Mouse (Mus musculus) liver, embryonic 11.5 days (tissue): ENCODE measurements around the gene Syt1. TPM values are rescaled to one million over a fixed set of nuclear protein-coding genes. Genes with fewer than 3 reads are reported as not detected.

Experiments
- ATAC-seq: fragments of 200-750 bp; cut with Nextera tagmentation; replicated peaks from 2 replicates; pipeline ENCODE4 v1.8.0; 2017; ENCODE audit warnings: moderate number of reproducible peaks, mild to moderate bottlenecking, moderate TSS enrichment, moderate library complexity; ENCODE audit not compliant: low FRiP score
- DNase-seq: peaks from one replicate; pipeline ENCODE4 v3.0.0-alpha.2; 2017; ENCODE audit warnings: low spot score
- H3K27ac ChIP-seq: fragments of 300-500 bp; sonication (generic); 2 replicates; pipeline ENCODE4 v1.5.1; 2014; ENCODE audit warnings: mild to moderate bottlenecking, low read depth, low read length, control low read depth
- H3K27me3 ChIP-seq: fragments of 300-500 bp; sonication (generic); replicated peaks from 2 replicates; pipeline ENCODE4 v1.6.1; 2014; ENCODE audit warnings: low read length, mixed read lengths; ENCODE audit not compliant: control insufficient read depth, insufficient read depth
- H3K36me3 ChIP-seq: fragments of 300-500 bp; sonication (generic); 2 replicates; pipeline ENCODE4 v1.6.1; 2014; ENCODE audit warnings: mild to moderate bottlenecking, low read length, moderate library complexity, mixed read lengths; ENCODE audit not compliant: control insufficient read depth, insufficient read depth
- H3K4me1 ChIP-seq: fragments of 300-500 bp; sonication (generic); replicated peaks from 2 replicates; pipeline ENCODE4 v1.6.1; 2014; ENCODE audit warnings: low read length, mixed read lengths; ENCODE audit not compliant: control insufficient read depth, insufficient read depth
- H3K4me2 ChIP-seq: fragments of 300-500 bp; sonication (generic); 2 replicates; pipeline ENCODE4 v1.6.1; 2014; ENCODE audit warnings: mild to moderate bottlenecking, control low read depth, moderate library complexity
- H3K4me3 ChIP-seq: fragments of 300-500 bp; sonication (generic); 2 replicates; pipeline ENCODE4 v1.5.1; 2014; ENCODE audit warnings: low read depth, low read length, control low read depth
- H3K9ac ChIP-seq: fragments of 300-500 bp; sonication (generic); 2 replicates; pipeline ENCODE4 v1.6.1; 2014; ENCODE audit warnings: low read depth, low read length, control low read depth
- H3K9me3 ChIP-seq: fragments of 300-500 bp; sonication (generic); 2 replicates; pipeline ENCODE4 v1.6.1; 2016; ENCODE audit warnings: low read length, inconsistent platforms, mixed read lengths; ENCODE audit not compliant: control insufficient read depth
- WGBS: fragments of 180-500 bp; shearing (Covaris S2); extraction: QIAGEN DNeasy Blood & Tissue Kit; methylation state at CpG from one replicate; pipeline ENCODE4 v1.1.7; 2014; 5-methylcytosine and 5-hydroxymethylcytosine counted together
- polyA plus RNA-seq: library from polyadenylated mRNA; unstranded; fragments of >200 nt; fragmentation: Nextera tagmentation; extraction: Ambion mirVana; gene quantifications from 2 replicates; pipeline ENCODE4 v1.2.1, GENCODE M21; 2014

Gene Syt1
- polyA plus RNA-seq, 1 experiment from 2014 or later: 1.5 TPM

GRCm38 (mm10) chr10:108454691-108455117 lies 556.1 kb downstream of the Syt1 start:
- ATAC-seq (peak; percentile 35), DNase-seq (no peak)
- Histone ChIP-seq H3K4me1 (peaks cover 5% of the 10 kb centered on the region), H3K4me2 (0 out of 2 replicates have a peak overlapping the region, but pooled peaks have one; percentile 6), H3K9me3 (no peaks in the 10 kb centered on the region), H3K36me3 (no peaks in the 10 kb centered on the region), H3K9ac (no peak overlapping the region), H3K27ac (no peak overlapping the region), H3K4me3 (no peak overlapping the region), H3K27me3 (no peaks in the 10 kb centered on the region)
- 48% methylated on average over 11 of the region's 11 CpGs for WGBS

GRCm38 (mm10) chr10:108453561-108453960 lies 557.2 kb downstream of the Syt1 start:
- 67% methylated on average over 2 of the region's 2 CpGs for WGBS

GRCm38 (mm10) chr10:108452421-108452820 lies 558.4 kb downstream of the Syt1 start:
- H3K9ac ChIP-seq: no peak overlapping the region
- no peaks in the 10 kb centered on the region for H3K36me3 ChIP-seq
- no peak for ATAC-seq

More at GRCm38 (mm10) chr10:108453561-108453960, 557.2 kb downstream of the Syt1 start:
- no peak; the same call in 1 of the 2 replicates for ATAC-seq
- Histone ChIP-seq H3K36me3 (no peaks in the 10 kb centered on the region), H3K4me3 (no peak overlapping the region), H3K9me3 (no peaks in the 10 kb centered on the region), H3K27me3 (no peaks in the 10 kb centered on the region), H3K9ac (no peak overlapping the region), H3K27ac (no peak overlapping the region), H3K4me1 (peaks cover 5% of the 10 kb centered on the region), H3K4me2 (no peak overlapping the region)
- no peak for DNase-seq

GRCm38 (mm10) chr10:108451516-108451915 lies 559.3 kb downstream of the Syt1 start:
- DNase-seq (no peak), ATAC-seq (no peak)
- no peak overlapping the region for H3K9ac ChIP-seq
- H3K4me3 ChIP-seq: no peak overlapping the region
- no peak overlapping the region for H3K27ac ChIP-seq
- peaks cover 13% of the 10 kb centered on the region for H3K4me1 ChIP-seq
- H3K4me2 ChIP-seq: no peak overlapping the region
- no peaks in the 10 kb centered on the region for H3K27me3 ChIP-seq
- no peaks in the 10 kb centered on the region for H3K36me3 ChIP-seq
- 79% methylated on average over 8 of the region's 8 CpGs for WGBS
- H3K9me3 ChIP-seq: no peaks in the 10 kb centered on the region

More at GRCm38 (mm10) chr10:108452421-108452820, 558.4 kb downstream of the Syt1 start:
- Histone ChIP-seq H3K9me3 (no peaks in the 10 kb centered on the region), H3K4me2 (no peak overlapping the region), H3K4me3 (no peak overlapping the region), H3K4me1 (peaks cover 7% of the 10 kb centered on the region), H3K27ac (no peak overlapping the region), H3K27me3 (no peaks in the 10 kb centered on the region)
- DNase-seq: no peak
- 93% methylated on average over 9 of the region's 9 CpGs for WGBS

GRCm38 (mm10) chr10:108450401-108450800 lies 560.4 kb downstream of the Syt1 start:
- Histone ChIP-seq H3K36me3 (no peaks in the 10 kb centered on the region), H3K9ac (no peak overlapping the region), H3K4me3 (no peak overlapping the region), H3K9me3 (no peaks in the 10 kb centered on the region), H3K4me1 (peaks cover 14% of the 10 kb centered on the region), H3K4me2 (no peak overlapping the region), H3K27me3 (no peaks in the 10 kb centered on the region), H3K27ac (no peak overlapping the region)
- WGBS: 88% methylated on average over 4 of the region's 4 CpGs
- ATAC-seq (no peak), DNase-seq (no peak)

- no peaks in the 10 kb centered on the region for H3K27me3 ChIP-seq
- no peaks in the 10 kb centered on the region for H3K9me3 ChIP-seq
- no peak overlapping the region for H3K4me3 ChIP-seq
- peaks cover 13% of the 10 kb centered on the region; the same call in 1 of the 2 replicates for H3K4me1 ChIP-seq
- DNase-seq (no peak), ATAC-seq (no peak)
- WGBS: 79% methylated on average over 11 of the region's 11 CpGs
- no peaks in the 10 kb centered on the region for H3K36me3 ChIP-seq
- no peak overlapping the region for H3K27ac ChIP-seq
- no peak overlapping the region for H3K4me2 ChIP-seq
- no peak overlapping the region for H3K9ac ChIP-seq
Observed at GRCm38 (mm10) chr10:108448421-108448820, 562.4 kb downstream of the Syt1 start.
